Mouse (Mus musculus) bone marrow macrophage, adult 2 months (primary cell): ENCODE results near the gene Gipc3. TPM values are rescaled to one million over a fixed set of nuclear protein-coding genes. Genes with fewer than 3 reads are reported as not detected.

ENCODE experiments used
- H3K27ac ChIP-seq: 2 replicates; pipeline ENCODE4 v1.5.1; 2012; ENCODE audit warnings: low read depth, low read length; ENCODE audit not compliant: insufficient read depth
- H3K4me1 ChIP-seq: 2 replicates; pipeline ENCODE4 v1.6.1; 2012; ENCODE audit warnings: low read length; ENCODE audit not compliant: control insufficient read depth, insufficient read depth
- H3K4me3 ChIP-seq: 2 replicates; pipeline ENCODE4 v1.5.1; 2012; ENCODE audit warnings: mild to moderate bottlenecking, low read length, moderate library complexity; ENCODE audit not compliant: insufficient read depth
- CTCF ChIP-seq: IDR thresholded peaks from 2 replicates; pipeline ENCODE4 v1.5.1; 2012; ENCODE audit warnings: low read depth, mild to moderate bottlenecking, low read length, moderate library complexity
- POLR2A ChIP-seq: IDR thresholded peaks from 2 replicates; pipeline ENCODE4 v1.6.1; 2012; ENCODE audit warnings: mild to moderate bottlenecking, low read depth, low read length, borderline replicate concordance
- polyA plus RNA-seq: library from polyadenylated mRNA; stranded (reverse); fragments of >200 nt; gene quantifications from 2 replicates; pipeline ENCODE4 v1.2.4, GENCODE M21; 2012; ENCODE audit not compliant: missing spikeins, insufficient read depth, insufficient read length

Gene Gipc3
- polyA plus RNA-seq, 1 experiment = not detected

- Histone ChIP-seq H3K4me1 (peaks cover 55% of the 10 kb centered on the region), H3K27ac (no peak overlapping the region), H3K4me3 (peak overlapping the region; percentile 94)
- TF ChIP-seq POLR2A = no peak
- TF ChIP-seq CTCF = no peak
Observed at GRCm38 (mm10) chr10:81294442-81294841, 48.6 kb downstream of the Gipc3 start.

- H3K27ac ChIP-seq = peak overlapping the region; percentile 69
- TF ChIP-seq POLR2A (no peak), CTCF (no peak)
- H3K4me1 ChIP-seq = peaks cover 45% of the 10 kb centered on the region
- peak overlapping the region; percentile 94 for H3K4me3 ChIP-seq
Observed at GRCm38 (mm10) chr10:81293334-81294030, 49.6 kb downstream of the Gipc3 start.

GRCm38 (mm10) chr10:81292554-81293333, 50.3 kb downstream of the Gipc3 start, which contains the start of gene Pip5k1c:
Gene Pip5k1c (plus strand): TSS chr10:81292963.
- Histone ChIP-seq H3K4me3 (peak within 1 kb of the TSS; percentile 94), H3K27ac (peak within 1 kb of the TSS; percentile 69), H3K4me1 (peaks cover 40% of the 10 kb centered on the region)
- peak; percentile 91 for TF ChIP-seq CTCF
- 0 out of 2 replicates have a peak, but pooled peaks have one; percentile 11 for TF ChIP-seq POLR2A

- peaks cover 31% of the 10 kb centered on the region for H3K4me1 ChIP-seq
- H3K27ac ChIP-seq = peak within 1 kb of the TSS; percentile 48
- TF ChIP-seq POLR2A (no peak), CTCF (no peak)
- no peak within 1 kb of the TSS for H3K4me3 ChIP-seq
Observed at GRCm38 (mm10) chr10:81291511-81292104, 51.5 kb downstream of the Gipc3 start, which contains the start of gene Tjp3. Gene Tjp3 (minus strand): TSS chr10:81291581.

GRCm38 (mm10) chr10:81290698-81291460, 52.2 kb downstream of the Gipc3 start:
- peak overlapping the region; percentile 48; the same call in 1 of the 2 replicates for H3K27ac ChIP-seq
- TF ChIP-seq POLR2A (no peak), CTCF (no peak)
- no peak overlapping the region for H3K4me3 ChIP-seq
- peaks cover 24% of the 10 kb centered on the region for H3K4me1 ChIP-seq

GRCm38 (mm10) chr10:81289811-81290210, 53.3 kb downstream of the Gipc3 start:
- H3K4me1 ChIP-seq = peaks cover 17% of the 10 kb centered on the region
- TF ChIP-seq CTCF (no peak), POLR2A (no peak)
- no peak overlapping the region for H3K27ac ChIP-seq
- no peak overlapping the region for H3K4me3 ChIP-seq

- H3K4me3 ChIP-seq = no peak overlapping the region
- TF ChIP-seq POLR2A = no peak
- peak; percentile 77 for TF ChIP-seq CTCF
- H3K4me1 ChIP-seq = peaks cover 14% of the 10 kb centered on the region
- H3K27ac ChIP-seq = no peak overlapping the region
Observed at GRCm38 (mm10) chr10:81289278-81289677, 53.8 kb downstream of the Gipc3 start.

- TF ChIP-seq CTCF = 0 out of 2 replicates have a peak, but pooled peaks have one; percentile 51
- no peak for TF ChIP-seq POLR2A
- peaks cover 14% of the 10 kb centered on the region for H3K4me1 ChIP-seq
- no peak overlapping the region for H3K4me3 ChIP-seq
- H3K27ac ChIP-seq = no peak overlapping the region
Observed at GRCm38 (mm10) chr10:81288601-81289000, 54.5 kb downstream of the Gipc3 start.
